Mouse (Mus musculus) G1E-ER4 (cell line): ENCODE data around the gene Arl3. TPM values are rescaled to one million over a fixed set of nuclear protein-coding genes. Genes with fewer than 3 reads are reported as not detected.

Source experiments
- GATA1 ChIP-seq: IDR thresholded peaks from one replicate; pipeline ENCODE4 v1.8.0; 2012; ENCODE audit warnings: low read length, inconsistent platforms
- polyA plus RNA-seq: library from polyadenylated mRNA; stranded (reverse); fragments of >175 nt; gene quantifications from 2 replicates; pipeline ENCODE4 v1.2.3, GENCODE M21; 2012

The Arl3 gene
- polyA plus RNA-seq, 1 experiment = 12.1 TPM

DNA sequence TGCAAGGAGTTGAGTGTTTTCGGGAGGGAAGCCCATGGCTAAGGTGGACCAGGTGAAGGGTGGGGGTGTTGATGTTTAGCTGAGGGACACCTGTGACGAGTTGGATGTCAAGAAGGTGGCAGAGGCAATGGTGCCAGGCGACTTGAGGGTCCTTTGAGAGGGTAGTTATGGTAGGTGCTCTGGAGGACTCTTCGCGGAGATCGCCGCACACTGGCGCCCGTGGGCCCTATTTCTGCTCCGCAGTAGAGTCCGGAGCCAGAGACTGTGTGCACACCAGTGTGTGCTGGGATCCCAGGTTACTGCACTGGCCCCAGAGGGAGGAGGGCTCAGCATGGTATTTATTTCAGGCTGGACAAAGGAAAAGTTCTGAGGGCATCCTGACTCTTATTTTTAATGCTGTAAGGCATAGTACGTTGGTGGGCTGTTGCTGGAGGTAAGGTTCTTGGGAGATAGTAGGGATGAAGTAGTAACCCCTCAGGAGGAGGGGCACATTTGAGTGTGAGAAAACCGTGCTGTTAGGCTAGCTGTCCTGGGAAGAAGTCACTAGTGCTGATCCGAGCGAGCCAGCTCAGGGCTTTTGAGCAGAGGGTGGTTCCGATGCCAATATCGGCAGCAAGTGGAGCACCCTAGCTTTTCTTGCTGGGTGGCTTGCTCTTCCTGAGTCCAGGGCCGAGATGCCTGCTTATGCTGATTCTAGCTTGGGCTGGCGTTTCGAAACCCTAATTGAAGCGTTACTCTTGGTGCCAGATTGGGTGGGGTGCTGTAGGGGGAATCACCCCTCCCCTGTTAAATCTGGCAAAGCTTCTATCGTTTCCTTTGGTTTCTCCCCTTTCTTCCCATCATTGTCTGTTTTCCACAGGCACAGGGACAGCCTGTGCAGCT lies 26.6 kb upstream of the Arl3 start:
- TF ChIP-seq GATA1 = no peak

DNA sequence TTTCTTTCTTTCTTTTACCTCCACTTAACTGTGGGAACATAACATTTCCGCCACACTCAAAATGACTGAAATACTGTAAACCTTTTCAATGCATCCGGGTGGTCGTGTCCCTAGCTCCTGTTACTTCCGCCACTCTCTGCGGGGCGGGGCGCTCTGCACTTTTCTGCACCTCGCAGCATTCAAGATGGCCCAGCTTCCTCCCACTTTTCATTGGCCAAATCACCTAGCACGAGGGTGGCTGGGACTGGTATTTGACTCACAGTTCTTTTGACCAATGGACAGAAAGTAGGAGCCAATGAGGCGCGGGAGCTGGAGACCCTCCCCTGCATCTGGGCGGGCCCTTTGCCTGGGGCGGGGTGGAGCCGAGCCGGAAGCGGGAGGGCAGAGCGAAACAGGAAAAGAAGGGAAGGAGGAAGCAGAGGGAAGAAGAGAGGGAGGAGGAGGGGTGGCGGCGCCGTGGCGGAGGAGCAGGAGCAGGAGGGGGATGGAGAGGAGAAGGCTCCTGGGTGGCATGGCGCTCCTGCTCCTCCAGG lies 25.8 kb upstream of the Arl3 start, which contains the start of gene Wbp1l:
Gene Wbp1l (plus strand): TSS at position 365 of the 533 bp plus-strand sequence.
- TF ChIP-seq GATA1 = no peak

DNA sequence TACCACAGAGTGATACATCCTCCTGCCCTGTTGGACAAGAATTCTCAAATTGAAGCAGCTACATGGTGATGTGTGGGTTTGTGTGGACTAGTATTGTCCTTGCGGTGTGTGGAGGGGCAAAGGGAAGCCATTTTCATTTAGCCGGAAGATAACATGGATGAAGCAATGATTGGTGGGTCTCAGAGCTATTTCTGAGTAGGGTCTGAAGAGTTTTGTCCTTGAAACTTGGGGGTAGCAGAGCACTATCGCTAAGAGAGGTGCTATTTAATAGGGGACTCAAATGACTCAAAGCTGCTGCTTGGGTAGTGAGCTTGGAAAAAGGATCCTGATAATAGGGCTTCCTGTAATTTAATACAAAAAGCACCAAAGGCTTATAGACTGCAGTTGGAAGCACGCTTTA lies 25.2 kb upstream of the Arl3 start:
- TF ChIP-seq GATA1 = no peak

DNA sequence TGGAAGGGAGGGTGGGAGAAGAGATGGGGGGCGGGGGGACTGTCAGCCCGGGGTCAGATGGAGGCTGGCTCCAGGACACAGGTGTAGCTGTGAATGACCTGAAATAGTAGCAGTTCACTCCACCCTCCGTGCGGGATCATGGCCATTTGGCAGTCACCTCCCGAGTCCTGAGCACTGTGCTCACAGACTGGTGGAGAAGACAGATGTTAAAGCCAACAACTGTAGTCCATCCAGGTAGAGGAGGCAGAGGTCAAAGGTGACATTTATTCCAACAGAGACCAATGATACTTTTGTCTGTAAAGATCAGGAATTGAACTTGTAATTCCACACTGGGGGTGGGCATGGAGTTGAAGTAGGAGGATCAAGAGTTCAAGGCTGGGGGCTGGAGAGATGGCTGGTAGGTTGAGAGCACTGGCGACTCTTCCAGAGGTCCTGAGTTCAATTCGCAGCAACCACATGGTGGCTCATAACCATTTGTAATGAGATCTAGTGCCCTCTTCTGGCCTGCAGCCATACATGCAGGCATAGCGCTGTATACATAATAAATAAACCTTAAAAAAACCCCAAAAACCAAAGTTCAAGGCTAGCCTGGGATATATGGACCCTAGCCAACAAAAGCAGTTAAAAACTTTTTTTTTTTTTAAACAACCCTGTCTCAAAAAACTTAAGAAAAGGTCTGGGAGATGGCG lies 19.9 kb upstream of the Arl3 start:
- TF ChIP-seq GATA1 = no peak

DNA sequence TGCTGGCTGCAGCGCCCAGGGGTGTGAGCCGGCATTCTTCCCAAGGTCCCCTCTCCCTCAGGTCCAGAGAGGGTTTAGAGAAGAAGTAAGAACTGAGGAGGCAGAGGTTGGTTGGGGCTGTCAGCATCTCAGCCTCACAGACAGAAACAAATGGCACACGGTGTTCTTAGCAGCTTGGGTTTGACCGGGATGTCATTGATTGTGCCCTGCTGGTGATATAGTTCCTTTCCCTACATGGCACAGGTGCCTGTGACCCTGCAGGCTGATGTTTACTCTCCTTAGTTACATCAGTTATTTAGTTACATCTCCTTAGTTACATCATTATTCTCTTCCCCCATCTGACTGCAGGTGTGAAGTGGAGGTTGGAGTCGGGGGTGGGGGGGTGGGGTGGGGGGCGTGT lies 18.6 kb upstream of the Arl3 start:
- no peak for TF ChIP-seq GATA1

DNA sequence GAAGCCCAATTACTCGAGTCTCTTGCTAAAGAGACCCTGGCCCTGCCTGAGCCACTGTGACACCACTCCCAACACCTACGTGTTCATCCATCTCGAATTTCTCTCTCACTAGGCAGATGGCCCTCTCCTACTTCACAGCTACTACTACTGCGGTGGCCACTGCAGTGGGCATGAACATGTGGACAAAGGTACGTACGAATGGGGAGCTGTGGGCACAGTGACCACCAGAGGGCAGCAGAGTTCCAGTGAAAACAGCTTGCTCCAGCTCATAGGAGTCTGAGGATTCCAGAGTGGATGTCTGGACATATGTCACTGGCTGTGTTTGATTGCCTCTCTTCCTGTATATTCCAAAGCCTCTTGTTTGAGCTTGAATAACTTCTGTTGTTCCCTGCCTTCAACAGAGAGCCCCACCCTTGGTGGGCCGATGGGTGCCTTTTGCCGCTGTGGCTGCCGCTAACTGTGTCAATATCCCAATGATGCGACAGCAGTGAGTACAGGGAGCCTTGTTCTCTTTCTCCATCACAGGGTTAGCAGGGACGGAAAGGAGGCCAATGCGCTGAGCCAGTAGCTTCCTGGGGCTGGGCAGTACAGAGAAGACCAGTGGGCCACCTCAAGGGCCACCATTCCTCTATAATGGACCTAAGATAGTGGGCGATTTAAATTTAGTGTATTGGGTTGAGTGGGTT lies 15.0 kb upstream of the Arl3 start:
- no peak for TF ChIP-seq GATA1

DNA sequence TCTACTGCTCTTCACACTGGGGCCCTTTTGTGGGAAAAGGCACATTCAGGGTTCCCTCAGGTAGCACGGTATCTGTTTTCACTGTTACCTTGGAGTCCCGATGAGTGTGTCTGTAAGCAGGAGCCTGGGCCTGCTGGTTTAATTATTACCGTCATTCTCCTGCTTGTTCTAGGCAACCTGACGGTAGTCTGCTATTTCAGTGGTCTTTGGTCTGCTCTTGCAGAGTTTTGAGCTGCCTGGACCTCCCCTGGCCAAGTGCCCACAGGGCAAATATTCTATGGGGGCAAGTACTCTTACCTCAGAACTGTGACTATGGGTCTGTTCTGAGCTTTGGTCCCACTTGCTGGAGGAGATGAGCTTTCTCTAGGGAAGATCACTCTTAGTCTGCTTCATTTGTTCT lies 2.2 kb upstream of the Arl3 start:
- no peak for TF ChIP-seq GATA1

DNA sequence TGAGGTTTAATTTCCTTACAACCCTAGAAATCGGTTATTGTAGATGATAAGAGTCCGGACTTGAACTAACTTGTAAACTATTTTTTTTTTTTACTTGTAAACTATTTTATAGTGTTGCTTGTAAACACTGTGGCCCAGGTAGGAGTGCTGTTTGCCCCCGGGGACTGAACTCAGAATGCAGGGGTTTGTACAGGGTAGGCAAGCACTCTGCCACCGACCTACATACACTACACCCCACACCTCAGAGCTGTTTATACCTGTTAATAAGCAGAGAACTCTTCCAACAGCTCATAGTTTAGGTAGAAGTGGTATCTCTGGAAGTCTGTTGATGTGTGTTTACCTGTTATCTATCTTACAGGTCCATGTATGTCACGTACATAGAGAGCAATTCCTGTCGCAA lies 992 bp upstream of the Arl3 start:
- TF ChIP-seq GATA1 = no peak

DNA sequence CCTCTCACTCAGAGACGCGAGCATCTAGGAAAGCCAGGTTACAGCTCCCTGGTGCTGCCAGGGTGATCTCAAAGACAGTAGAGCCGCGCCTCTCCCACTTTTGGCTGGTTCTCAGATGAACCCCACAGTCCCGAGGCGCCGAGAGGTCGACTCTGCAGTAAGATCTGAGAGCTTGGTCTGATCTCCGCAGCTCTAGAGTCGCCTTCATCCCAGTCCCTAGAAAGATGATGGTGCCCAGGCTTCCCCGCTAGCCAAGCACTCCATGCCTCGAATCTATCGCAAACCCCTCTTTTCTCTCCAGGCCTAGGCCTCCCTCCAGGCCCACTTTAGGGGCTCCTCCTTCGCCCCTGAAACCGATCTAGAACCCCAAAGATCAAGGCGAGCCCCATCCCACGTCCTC lies 450 bp downstream of the Arl3 start:
- TF ChIP-seq GATA1 = no peak

DNA sequence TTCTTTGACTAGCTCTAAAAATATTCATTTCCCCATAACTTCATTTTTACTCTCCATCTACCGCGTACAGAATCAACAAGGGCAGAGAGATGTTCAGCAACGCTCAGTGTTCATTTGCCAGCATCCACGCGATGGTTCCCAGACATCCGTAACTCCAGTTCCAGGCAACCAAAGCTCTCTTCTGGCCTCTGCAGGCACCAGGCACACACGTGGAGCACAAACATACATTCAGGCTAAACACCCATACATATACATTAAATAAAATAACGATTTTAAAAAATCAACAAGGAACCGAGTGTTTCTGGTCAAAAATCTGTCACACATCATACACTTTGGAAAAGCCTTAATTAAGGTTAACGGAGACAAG lies 1.1 kb downstream of the Arl3 start:
- no peak for TF ChIP-seq GATA1

DNA sequence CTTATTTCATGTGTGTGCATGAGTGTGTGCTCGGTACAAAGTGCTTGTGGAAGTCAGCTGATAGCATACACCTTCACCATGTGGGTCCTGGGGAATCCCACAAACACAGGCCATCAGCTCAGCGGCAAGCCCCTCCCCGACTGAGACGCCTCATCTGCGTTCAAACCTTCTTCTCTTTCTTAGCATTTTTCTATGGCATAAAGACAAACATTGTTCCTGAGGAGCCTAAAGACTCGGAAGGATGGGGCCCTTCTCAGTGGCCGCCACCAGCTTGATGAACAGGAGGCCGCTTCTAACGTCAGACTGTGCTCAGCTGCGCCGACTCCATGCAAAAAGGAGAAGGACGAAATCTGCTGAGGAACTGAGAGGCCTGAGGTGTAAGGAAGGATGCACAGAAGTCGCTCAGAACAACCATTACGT lies 8.9 kb downstream of the Arl3 start:
- no peak for TF ChIP-seq GATA1

DNA sequence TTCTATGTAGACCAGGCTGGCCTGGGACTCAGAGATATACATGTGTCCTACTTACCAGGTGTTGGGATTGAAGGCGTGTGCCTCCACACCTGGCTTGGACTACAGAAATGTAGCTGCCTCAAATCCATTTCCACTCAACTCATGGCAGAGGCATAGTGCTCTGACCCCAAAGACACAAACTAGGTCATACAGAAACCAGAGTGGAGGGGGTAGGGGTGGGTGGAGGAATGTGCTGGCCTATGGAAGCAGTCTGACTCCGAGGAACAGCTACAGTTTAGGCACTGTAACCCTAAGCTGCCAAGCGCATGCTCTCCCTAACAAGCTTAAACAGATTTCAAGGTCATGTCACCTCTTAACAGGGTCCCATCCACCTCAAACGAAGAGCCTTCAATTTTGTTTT lies 9.4 kb downstream of the Arl3 start:
- TF ChIP-seq GATA1 = no peak

DNA sequence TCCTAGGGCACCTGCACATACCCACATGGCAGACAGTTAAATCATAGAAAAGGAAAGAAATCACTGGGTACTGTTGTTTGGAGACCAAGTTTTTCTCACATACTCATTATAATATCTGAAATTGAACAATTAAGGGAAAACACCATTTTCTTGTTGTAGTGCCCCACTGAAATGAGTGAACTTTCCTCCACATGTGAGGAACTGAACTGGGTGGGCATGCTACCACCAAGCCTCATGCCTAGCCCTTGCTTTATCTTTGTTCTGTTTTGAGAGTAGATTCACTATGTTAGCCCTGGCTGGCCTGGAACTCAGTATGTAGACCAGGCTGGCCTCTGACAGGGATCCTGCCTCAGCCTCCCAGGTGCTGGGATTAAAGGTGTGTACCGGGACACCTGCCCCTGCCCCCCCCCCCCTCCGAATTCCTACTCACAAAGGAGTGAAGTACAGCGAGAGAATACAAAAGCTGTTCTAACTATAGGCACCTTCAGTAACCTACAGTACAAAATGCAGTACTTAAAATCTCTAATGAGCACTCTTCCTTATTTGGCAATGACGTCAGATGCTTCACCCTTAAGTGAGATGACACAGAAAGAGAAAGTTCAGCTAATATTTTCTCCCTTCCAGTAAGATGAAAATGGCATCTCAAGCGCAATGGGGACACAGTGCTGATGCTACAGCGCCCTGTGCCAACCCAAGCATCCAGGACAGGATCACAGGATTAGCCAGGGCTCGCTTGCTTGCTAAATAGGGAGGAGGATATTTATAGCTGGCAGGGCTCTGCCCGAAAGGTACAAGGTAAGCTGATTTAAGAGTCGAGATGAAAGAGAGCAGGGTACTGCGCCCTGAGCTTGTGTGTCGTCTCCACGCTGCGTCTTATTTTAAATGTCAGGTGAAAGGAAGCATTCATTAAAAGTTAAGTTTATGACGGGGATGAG lies 10.2 kb downstream of the Arl3 start:
- no peak for TF ChIP-seq GATA1

DNA sequence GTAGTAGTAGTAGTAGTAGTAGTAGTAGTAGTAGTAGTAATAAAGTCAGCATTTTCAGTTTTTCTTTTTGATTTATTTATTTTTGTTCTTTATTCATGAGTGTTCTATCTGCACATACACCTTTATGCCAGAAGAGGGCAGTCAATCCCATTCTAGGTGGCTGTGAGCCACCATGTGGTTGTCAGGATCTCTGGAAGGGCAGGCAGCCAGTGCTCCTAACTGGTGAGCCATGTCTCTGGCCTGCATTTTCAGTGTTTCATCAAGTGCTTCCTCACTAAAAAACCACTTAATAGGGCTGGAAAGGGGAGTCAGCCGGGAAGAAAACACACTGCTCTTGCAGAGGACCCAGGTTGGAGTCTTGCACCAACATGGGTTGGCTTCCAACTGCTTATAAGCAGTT lies 10.9 kb downstream of the Arl3 start:
- TF ChIP-seq GATA1 = no peak

DNA sequence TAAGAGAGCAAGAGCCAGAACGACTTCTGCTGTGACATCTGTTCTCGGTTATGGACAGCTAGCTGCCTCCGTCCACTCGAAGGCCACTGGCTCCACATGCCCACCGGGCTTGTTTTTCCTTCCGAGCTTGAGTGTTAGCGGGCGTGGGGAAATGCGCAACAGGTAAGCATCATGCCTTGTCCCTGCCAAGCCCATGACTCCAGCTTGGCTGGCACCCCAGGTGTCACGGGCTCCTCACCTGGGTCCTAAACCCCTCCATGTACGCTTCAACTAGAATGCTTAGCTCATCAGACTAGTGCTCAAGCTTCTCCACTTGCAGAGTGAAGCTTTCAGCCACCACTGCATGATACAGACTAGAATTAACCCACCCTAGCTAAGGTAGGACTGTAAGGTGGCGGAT lies 14.4 kb downstream of the Arl3 start:
- TF ChIP-seq GATA1 = no peak
